ENCODE assay signal across 9 mouse cellular contexts in the genomic region with DNA sequence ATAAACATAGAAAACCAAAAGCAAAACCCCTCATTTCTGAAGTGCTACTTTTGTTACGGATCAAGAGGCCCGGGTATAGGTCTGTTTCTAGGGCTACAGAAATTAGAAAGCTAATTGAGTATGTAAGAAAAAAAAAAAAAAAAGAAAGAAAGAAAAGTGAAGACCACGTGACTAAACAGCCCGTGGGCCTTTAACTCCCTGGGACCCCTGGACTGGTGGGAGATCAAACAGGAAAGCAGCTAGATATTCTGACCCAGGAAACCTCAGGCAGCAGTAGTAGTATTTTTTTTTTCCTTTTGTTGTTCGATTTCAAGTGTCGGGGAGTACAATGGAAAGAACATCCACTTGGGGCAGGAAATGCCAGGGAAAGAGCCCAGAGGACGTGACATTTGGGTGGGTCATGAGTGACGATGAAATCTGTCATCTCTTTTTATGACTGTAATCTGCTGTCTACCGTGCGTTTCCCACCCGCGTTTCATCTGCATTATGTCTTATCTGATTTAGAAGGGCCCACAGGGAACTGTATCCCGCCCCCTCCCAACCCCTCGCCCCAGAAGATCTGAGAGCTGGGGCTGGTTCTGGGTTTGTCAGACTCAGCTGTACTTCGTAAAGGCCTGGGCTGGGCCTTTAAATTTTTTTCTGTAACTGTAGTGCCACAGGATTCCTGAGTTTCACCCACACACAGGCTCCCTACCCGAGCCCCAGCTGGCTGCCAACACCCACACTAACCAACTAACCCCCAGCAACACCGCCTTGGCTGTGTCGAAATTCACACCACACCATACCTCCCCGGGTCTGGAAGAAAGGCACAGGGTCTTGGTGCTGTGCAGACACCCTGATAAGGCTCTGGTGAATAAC. TPM values are rescaled to one million over a fixed set of nuclear protein-coding genes. Genes with fewer than 3 reads are reported as not detected.
DNase-seq lines count a peak whose midpoint lies in the region; ATAC-seq and TF ChIP-seq lines count a peak whose summit lies in the region.
"Had no signal": no experiment of that assay in that cellular context is flagged by ENCODE, and none has a peak within 500 bp of the region (broad histone marks: within the 10 kb centered on the region; RNA-seq: fewer than 3 reads in every experiment).

No protein-coding gene starts in this region.

- peaks cover 27% of the 10 kb centered on the region for H3K4me1 ChIP-seq in kidney, embryonic 14.5 days (ENCODE audit: control insufficient read depth, insufficient read depth, low read length)
- H3K4me1 ChIP-seq in CH12.LX (ENCODE audit: control insufficient read depth in 1 of 2, insufficient read depth in 2 of 2): peaks cover 0 to 2% of the 10 kb centered on the region in 2 experiments; a peak in 1 of 4 replicates
- no peaks in the 10 kb centered on the region; the same call in 1 of the 2 replicates for H3K4me1 ChIP-seq in embryonic fibroblast, embryonic 13.5 days (ENCODE audit: control insufficient read depth, insufficient read depth, low read length)
- peaks cover 23% of the 10 kb centered on the region for H3K4me1 ChIP-seq in limb, embryonic 14.5 days (ENCODE audit: control insufficient read depth, insufficient read depth, low read length)

- no peak for TF ChIP-seq EP300 in CH12.LX (IDR thresholded peaks at IDR 0.05; ENCODE audit: low read length)

- peak overlapping the region; percentile 23 for H3K4me2 ChIP-seq in kidney, embryonic 14.5 days (replicated peaks; ENCODE audit: low read depth, low read length)
- no peak overlapping the region for H3K4me2 ChIP-seq in CH12.LX (ENCODE audit: insufficient read depth, low read depth, poor library complexity, severe bottlenecking)
- H3K4me2 ChIP-seq in limb, embryonic 14.5 days (replicated peaks; ENCODE audit: low read depth, low read length, severe bottlenecking): peak overlapping the region; percentile 23; the same call in 1 of the 2 replicates

- no peak for TF ChIP-seq CTCF in CH12.LX (conservative IDR thresholded peaks at IDR 0.05 in 1 of 2, IDR thresholded peaks at IDR 0.05 in 1 of 2; ENCODE audit: low read depth in 2 of 2, low read length in 2 of 2)
- no peak for TF ChIP-seq CTCF in embryonic fibroblast, embryonic 13.5 days (IDR thresholded peaks at IDR 0.05; ENCODE audit: borderline replicate concordance, insufficient read depth, low read length)

- peak overlapping the region; percentile 35; the same call in 1 of the 2 replicates for H3K9ac ChIP-seq in kidney, embryonic 14.5 days (ENCODE audit: low read depth, low read length)
- no peak overlapping the region for H3K9ac ChIP-seq in CH12.LX (ENCODE audit: insufficient read depth, low read depth)
- H3K9ac ChIP-seq in limb, embryonic 14.5 days (ENCODE audit: low read depth, low read length, severe bottlenecking): peak overlapping the region; percentile 14; the same call in 1 of the 2 replicates

- no peak overlapping the region; the same call in 1 of the 2 replicates for H3K4me3 ChIP-seq in kidney, embryonic 14.5 days (ENCODE audit: low read length)
- H3K4me3 ChIP-seq in CH12.LX (replicated peaks in 1 of 3; ENCODE audit: low read depth in 2 of 3, low read length in 2 of 3, poor library complexity in 1 of 3): no peak overlapping the region
- H3K4me3 ChIP-seq in embryonic fibroblast, embryonic 13.5 days (ENCODE audit: insufficient read depth, low read length): no peak overlapping the region
- H3K4me3 ChIP-seq in limb, embryonic 14.5 days (replicated peaks; ENCODE audit: low read length): no peak overlapping the region

- no peak for TF ChIP-seq POLR2A in CH12.LX (IDR thresholded peaks at IDR 0.05; ENCODE audit: low read depth, low read length)
- TF ChIP-seq POLR2A in embryonic fibroblast, embryonic 13.5 days (IDR thresholded peaks at IDR 0.05; ENCODE audit: low read depth, low read length): peak; percentile 39
- no peak for TF ChIP-seq POLR2A in limb, embryonic 14.5 days (IDR thresholded peaks at IDR 0.05; ENCODE audit: borderline replicate concordance, extremely low read depth, insufficient read depth, insufficient read length)

- no peaks in the 10 kb centered on the region for H3K27me3 ChIP-seq in kidney, embryonic 14.5 days (ENCODE audit: control insufficient read depth, insufficient read depth, low read length)
- no peaks in the 10 kb centered on the region for H3K27me3 ChIP-seq in CH12.LX (replicated peaks)
- no peaks in the 10 kb centered on the region for H3K27me3 ChIP-seq in limb, embryonic 14.5 days (ENCODE audit: control insufficient read depth, insufficient read depth, low read length)

- WGBS in kidney, embryonic 14.5 days: 28% methylated on average over 19 of the region's 19 CpGs
- 36% methylated on average over 19 of the region's 19 CpGs for WGBS in limb, embryonic 14.5 days

- no peaks in the 10 kb centered on the region for H3K9me3 ChIP-seq in kidney, embryonic 14.5 days (ENCODE audit: control insufficient read depth, low read length)
- no peaks in the 10 kb centered on the region for H3K9me3 ChIP-seq in CH12.LX (replicated peaks; ENCODE audit: low read length)
- H3K9me3 ChIP-seq in limb, embryonic 14.5 days (ENCODE audit: control insufficient read depth, low read length): no peaks in the 10 kb centered on the region

- peak; percentile 20; the same call in 1 of the 2 replicates for ATAC-seq in kidney, embryonic 14.5 days (ENCODE audit: low FRiP score, low TSS enrichment)
- no peak for ATAC-seq in limb, embryonic 14.5 days (ENCODE audit: low FRiP score, low read depth)

- dilution Hi-C loops in CH12.LX (cut with MboI; ENCODE audit: extremely low pct_ligation_motif_present, extremely low pct_unique_long_range_greater_than_20kb, low sequenced_read_pairs): no loop called here

- no peak for TF ChIP-seq RAD21 in CH12.LX (IDR thresholded peaks at IDR 0.05; ENCODE audit: low read depth, low read length)

- H3K27ac ChIP-seq in kidney, embryonic 14.5 days (ENCODE audit: low read depth, low read length): peak overlapping the region; percentile 83
- H3K27ac ChIP-seq in CH12.LX (ENCODE audit: insufficient read depth, low read depth): no peak overlapping the region
- H3K27ac ChIP-seq in embryonic fibroblast, embryonic 13.5 days (ENCODE audit: insufficient read depth, low read length): peak overlapping the region; percentile 71
- peak overlapping the region; percentile 68 for H3K27ac ChIP-seq in limb, embryonic 14.5 days (replicated peaks; ENCODE audit: low read depth, low read length)

- H3K36me3 ChIP-seq in kidney, embryonic 14.5 days (ENCODE audit: control insufficient read depth, insufficient read depth, low read length): no peaks in the 10 kb centered on the region
- H3K36me3 ChIP-seq in CH12.LX (replicated peaks in 1 of 2; ENCODE audit: control insufficient read depth in 1 of 2, insufficient read depth in 1 of 2, low read length in 1 of 2): no peaks in the 10 kb centered on the region
- no peaks in the 10 kb centered on the region for H3K36me3 ChIP-seq in limb, embryonic 14.5 days (ENCODE audit: control insufficient read depth, insufficient read depth, low read length)

- no peak for DNase-seq in kidney, adult 11 months
- no peak for DNase-seq in CH12.LX (ENCODE audit: extremely low read depth)
- no peak for DNase-seq in limb, embryonic 14.5 days (ENCODE audit: low spot score)
- DNase-seq in spleen, postnatal 10 days (ENCODE audit: low spot score in 2 of 2): no peak
- DNase-seq in urinary bladder, postnatal 14 days (ENCODE audit: low spot score): no peak
- DNase-seq in adrenal gland, adult 18-20 months (ENCODE audit: low spot score in 2 of 2): no peak

- no peaks in the 10 kb centered on the region for H3K79me2 ChIP-seq in CH12.LX (replicated peaks; ENCODE audit: control insufficient read depth, extremely low read depth, insufficient read depth, poor library complexity, severe bottlenecking)

- in situ Hi-C loops in CH12.LX (cut with MboI; ENCODE audit: low pct_ligation_motif_present, low pct_unique_long_range_greater_than_20kb, low sequenced_read_pairs): loop anchor here (5.0 to 25.0 kb wide), 2 partner anchors 208 to 448 kb away; no protein-coding TSS in a partner anchor

RNA-seq across cellular contexts. Expression of a gene that starts 18.0 kb away (rescaled TPM):
- polyA plus RNA-seq in kidney, embryonic 14.5 days (2014; fragmentation: Nextera tagmentation; extraction: Ambion mirVana): 15.8 and 19.2 TPM in 2 replicates
- total RNA-seq in CH12.LX (2012; rRNA removed) (12.5 and 14.5 TPM in 2 replicates), CH12.LX (2014; rRNA removed) (18.3 and 21.0 TPM in 2 replicates)
- 33.2 and 33.7 TPM in 2 replicates for polyA plus RNA-seq in CH12.LX (2012; ENCODE audit: insufficient read length, low read depth)
- 28.0 and 35.7 TPM in 2 replicates for polyA plus RNA-seq in embryonic fibroblast, embryonic 13.5 days (2011; ENCODE audit: insufficient read length, low read depth, missing spikeins)
- polyA plus RNA-seq in limb, embryonic 14.5 days (2012; rRNA removed): 34.9 and 39.0 TPM in 2 replicates
- polyA plus RNA-seq in limb, embryonic 14.5 days (2014; fragmentation: Nextera tagmentation; extraction: Ambion mirVana): 15.1 and 18.5 TPM in 2 replicates
- 10 to 100 TPM; 20.5 to 22.6 TPM for total RNA-seq in adrenal gland, adult 18-20 months (2021)

RNA-seq across cellular contexts. Expression of a gene that starts 36.1 kb away (rescaled TPM):
- 67.0 and 152 TPM in 2 replicates for polyA plus RNA-seq in kidney, embryonic 14.5 days (2014; fragmentation: Nextera tagmentation; extraction: Ambion mirVana)
- total RNA-seq in CH12.LX (2012; rRNA removed) (74.0 and 90.8 TPM in 2 replicates), CH12.LX (2014; rRNA removed) (146 and 156 TPM in 2 replicates)
- 107 and 108 TPM in 2 replicates for polyA plus RNA-seq in CH12.LX (2012; ENCODE audit: insufficient read length, low read depth)
- 95.0 and 110 TPM in 2 replicates for polyA plus RNA-seq in embryonic fibroblast, embryonic 13.5 days (2011; ENCODE audit: insufficient read length, low read depth, missing spikeins)
- 57.2 and 60.3 TPM in 2 replicates for polyA plus RNA-seq in limb, embryonic 14.5 days (2012; rRNA removed)
- 82.3 and 83.5 TPM in 2 replicates for polyA plus RNA-seq in limb, embryonic 14.5 days (2014; fragmentation: Nextera tagmentation; extraction: Ambion mirVana)
- total RNA-seq in adrenal gland, adult 18-20 months (2021): 100 to 1,000 TPM; 320 to 493 TPM

RNA-seq across cellular contexts. Expression of a gene that starts 48.9 kb away (rescaled TPM):
- polyA plus RNA-seq in kidney, embryonic 14.5 days (2014; fragmentation: Nextera tagmentation; extraction: Ambion mirVana): 22.5 and 31.9 TPM in 2 replicates
- total RNA-seq in CH12.LX (2012; rRNA removed) (0.55 TPM in 1 of 2 replicates, not detected in the other), CH12.LX (2014; rRNA removed) (0.97 and 1.1 TPM in 2 replicates)
- polyA plus RNA-seq in CH12.LX (2012; ENCODE audit: insufficient read length, low read depth): 0.36 and 0.48 TPM in 2 replicates
- polyA plus RNA-seq in embryonic fibroblast, embryonic 13.5 days (2011; ENCODE audit: insufficient read length, low read depth, missing spikeins): not detected in 2 replicates
- polyA plus RNA-seq in limb, embryonic 14.5 days (2012; rRNA removed): not detected in 2 replicates
- polyA plus RNA-seq in limb, embryonic 14.5 days (2014; fragmentation: Nextera tagmentation; extraction: Ambion mirVana): not detected in 2 replicates
- total RNA-seq in adrenal gland, adult 18-20 months (2021): not detected
- polyA plus RNA-seq: brain, embryonic 14.5 days had no signal

RNA-seq across cellular contexts. Expression of a gene that starts 57.7 kb away (rescaled TPM):
- 110 and 140 TPM in 2 replicates for polyA plus RNA-seq in kidney, embryonic 14.5 days (2014; fragmentation: Nextera tagmentation; extraction: Ambion mirVana)
- total RNA-seq in CH12.LX (2012; rRNA removed) (166 and 205 TPM in 2 replicates), CH12.LX (2014; rRNA removed) (210 and 226 TPM in 2 replicates)
- 231 and 233 TPM in 2 replicates for polyA plus RNA-seq in CH12.LX (2012; ENCODE audit: insufficient read length, low read depth)
- polyA plus RNA-seq in embryonic fibroblast, embryonic 13.5 days (2011; ENCODE audit: insufficient read length, low read depth, missing spikeins): 71.2 and 71.5 TPM in 2 replicates
- polyA plus RNA-seq in limb, embryonic 14.5 days (2012; rRNA removed): 54.9 and 123 TPM in 2 replicates
- 99.0 and 103 TPM in 2 replicates for polyA plus RNA-seq in limb, embryonic 14.5 days (2014; fragmentation: Nextera tagmentation; extraction: Ambion mirVana)
- 10 to 100 TPM; 47.5 to 54.1 TPM for total RNA-seq in adrenal gland, adult 18-20 months (2021)

RNA-seq across cellular contexts. Expression of a gene that starts 57.9 kb away (rescaled TPM):
- polyA plus RNA-seq in kidney, embryonic 14.5 days (2014; fragmentation: Nextera tagmentation; extraction: Ambion mirVana): 32.4 and 38.8 TPM in 2 replicates
- total RNA-seq in CH12.LX (2012; rRNA removed): 24.2 and 30.7 TPM in 2 replicates
- 35.6 and 39.3 TPM in 2 replicates for total RNA-seq in CH12.LX (2014; rRNA removed)
- 31.5 and 35.3 TPM in 2 replicates for polyA plus RNA-seq in CH12.LX (2012; ENCODE audit: insufficient read length, low read depth)
- polyA plus RNA-seq in embryonic fibroblast, embryonic 13.5 days (2011; ENCODE audit: insufficient read length, low read depth, missing spikeins): 31.0 TPM in 2 replicates
- 56.7 and 68.1 TPM in 2 replicates for polyA plus RNA-seq in limb, embryonic 14.5 days (2012; rRNA removed)
- 37.8 and 40.9 TPM in 2 replicates for polyA plus RNA-seq in limb, embryonic 14.5 days (2014; fragmentation: Nextera tagmentation; extraction: Ambion mirVana)
- total RNA-seq in adrenal gland, adult 18-20 months (2021): 10 to 100 TPM; 33.2 to 35.3 TPM

Comparison
In these comparisons a context has a peak if more than half of its experiments do, and no peak if none do; other contexts are left out.
1. RNA of a gene that starts 48.9 kb away (polyA plus RNA-seq): 22.5 to 31.9 TPM in kidney, embryonic 14.5 days; 0.36 to 0.48 TPM in CH12.LX, not detected in embryonic fibroblast, embryonic 13.5 days and not detected in limb, embryonic 14.5 days; every median in the first group is over 10 times any median in the second.